Mouse (Mus musculus) left cerebral cortex, adult 9 months (tissue): ENCODE results near the gene Ano10.
"Not testable (repeated sequence)": the region's sequence is repeated elsewhere in the genome, so short reads cannot be mapped to it uniquely, and the experiment has no call there.

Experiments used
- DNase-seq, 2 experiments: peaks; one replicate each; pipeline ENCODE4 v3.0.0; 2022; ENCODE audit warnings: low spot score in 2 of 2

Ano10 gene

DNA sequence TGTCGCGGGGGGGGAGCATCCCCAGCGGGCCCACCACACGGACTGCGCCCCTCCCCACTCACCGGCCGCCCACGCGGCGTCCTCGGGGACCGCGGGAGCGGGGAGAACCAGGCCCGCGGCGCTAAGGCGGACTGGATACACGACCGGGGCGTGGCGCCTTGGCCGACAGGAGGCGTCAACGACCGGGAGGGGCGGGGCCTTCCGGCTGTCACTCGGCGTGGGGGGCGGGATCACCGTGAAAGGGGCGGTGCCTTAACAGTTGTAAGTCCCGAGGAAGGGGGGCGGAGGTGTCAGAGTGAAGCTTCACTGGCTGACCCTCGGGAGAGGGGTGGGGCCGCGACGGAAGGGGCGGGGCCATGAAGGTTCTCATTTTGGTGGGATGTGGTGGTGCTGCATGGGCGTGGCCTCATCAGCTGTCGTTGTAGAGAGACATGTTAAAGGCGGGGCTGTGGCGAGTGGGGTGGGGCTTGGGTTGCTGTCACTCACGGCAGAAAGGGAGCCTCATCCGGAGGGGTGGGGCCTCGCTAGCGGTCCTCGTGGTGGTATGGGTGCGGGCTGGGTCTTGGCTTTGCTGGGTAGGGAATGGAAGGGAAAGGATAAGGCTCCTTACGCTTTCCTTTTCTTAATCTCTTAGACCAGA lies at the start of gene Ano10:
TSS of gene Ano10 (minus strand) at position 182 of the 640 bp plus-strand sequence.
- DNase-seq = peak; percentile 94 to 97

DNA sequence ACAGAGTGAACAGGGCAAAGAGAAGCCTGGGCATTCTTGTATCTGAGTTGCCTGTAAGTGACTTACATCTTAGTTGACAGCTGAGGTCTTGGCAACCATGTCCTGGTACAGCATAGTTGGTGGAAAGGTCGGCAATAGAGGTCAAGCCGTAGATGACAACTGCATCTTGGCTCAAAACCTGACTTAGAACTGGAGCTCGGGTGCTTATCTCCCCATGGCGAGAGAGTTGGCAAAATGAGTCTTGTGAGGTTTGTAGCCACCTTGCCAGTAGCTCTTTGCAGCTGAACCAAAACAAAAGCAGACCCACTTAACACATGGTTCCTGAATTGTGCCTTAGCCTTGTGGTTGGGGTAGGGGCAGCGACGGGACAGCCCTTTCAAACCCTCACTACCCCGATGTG lies 49.2 kb upstream of the Ano10 start:
- DNase-seq = no peak

DNA sequence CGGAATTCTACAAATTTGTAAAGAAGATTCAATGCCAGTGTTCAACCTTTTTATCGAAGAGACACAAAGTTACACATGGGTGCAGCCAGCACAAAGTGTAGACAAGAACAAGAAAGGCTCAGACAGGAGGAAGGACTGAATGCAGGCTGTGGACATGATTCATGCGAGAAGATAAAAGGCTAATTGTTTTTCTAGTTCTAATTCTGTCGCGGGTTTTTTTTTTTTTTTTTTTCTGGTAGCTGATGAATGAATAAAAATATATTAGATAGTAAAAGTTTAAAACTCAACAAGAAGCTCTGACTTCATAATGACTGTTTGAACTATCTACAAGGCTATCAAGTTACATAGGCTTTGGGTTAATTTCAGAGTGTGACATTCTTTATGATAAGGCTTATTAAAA lies 45.7 kb upstream of the Ano10 start:
- no peak for DNase-seq

DNA sequence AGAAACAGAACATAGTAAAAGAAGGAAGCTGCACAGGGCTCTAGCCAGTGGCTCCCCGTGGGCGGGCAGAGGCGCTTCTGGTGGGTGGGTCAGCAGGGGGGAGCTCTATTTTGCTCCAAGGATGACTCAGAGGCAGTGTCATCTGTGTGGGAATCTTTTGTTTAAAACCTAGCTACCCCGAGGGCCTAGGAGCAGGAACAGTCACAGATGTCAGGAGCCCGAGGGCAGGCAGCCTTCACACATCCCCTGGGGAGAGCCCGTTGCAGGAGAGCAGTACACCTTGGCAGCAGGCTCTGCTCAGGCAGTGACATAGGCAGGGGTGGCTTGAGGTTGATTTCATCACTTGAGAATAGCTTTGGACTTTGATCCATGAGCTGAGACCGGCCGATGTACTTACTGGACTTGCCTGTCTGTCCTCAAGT lies 43.3 kb upstream of the Ano10 start:
- no peak for DNase-seq

DNA sequence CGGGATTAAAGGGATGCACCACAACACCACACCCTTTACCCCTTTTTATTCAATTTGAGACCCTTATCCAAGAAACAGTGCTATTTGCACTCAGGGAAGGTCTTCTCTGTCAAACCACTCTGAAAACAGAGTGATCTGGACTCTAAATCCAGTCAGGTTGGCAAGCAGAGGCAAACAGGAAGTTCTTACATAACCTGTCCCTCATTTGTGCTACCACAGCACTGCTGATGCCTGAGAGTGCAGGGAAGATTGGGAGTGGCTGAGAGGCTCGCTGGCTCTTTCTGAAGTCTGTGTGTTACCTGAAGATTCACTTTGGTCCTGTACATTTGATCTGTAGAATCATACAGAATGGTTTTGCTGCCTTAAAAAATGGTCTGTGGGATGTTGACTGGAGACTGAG lies 42.5 kb upstream of the Ano10 start:
- no peak for DNase-seq

DNA sequence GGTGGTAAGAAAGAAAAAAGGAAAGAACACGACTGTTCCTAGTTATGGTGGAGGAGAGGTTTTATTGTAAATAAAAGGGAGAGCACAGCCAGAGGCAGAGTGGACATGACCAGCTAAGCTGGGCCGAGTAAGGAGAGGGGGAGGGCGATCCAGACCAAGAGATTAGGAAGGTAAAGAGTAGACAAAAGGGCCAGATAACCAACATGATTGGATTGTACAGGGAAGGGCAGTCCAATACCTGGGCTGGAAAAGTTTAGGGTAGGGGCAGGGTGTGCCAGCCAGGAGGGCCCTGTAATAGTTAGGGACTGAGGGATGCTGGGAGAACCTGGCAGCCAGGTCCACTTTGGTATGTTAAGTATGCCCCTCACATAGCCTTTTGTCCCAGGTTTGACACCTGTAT lies 34.0 kb upstream of the Ano10 start:
- DNase-seq = no peak

DNA sequence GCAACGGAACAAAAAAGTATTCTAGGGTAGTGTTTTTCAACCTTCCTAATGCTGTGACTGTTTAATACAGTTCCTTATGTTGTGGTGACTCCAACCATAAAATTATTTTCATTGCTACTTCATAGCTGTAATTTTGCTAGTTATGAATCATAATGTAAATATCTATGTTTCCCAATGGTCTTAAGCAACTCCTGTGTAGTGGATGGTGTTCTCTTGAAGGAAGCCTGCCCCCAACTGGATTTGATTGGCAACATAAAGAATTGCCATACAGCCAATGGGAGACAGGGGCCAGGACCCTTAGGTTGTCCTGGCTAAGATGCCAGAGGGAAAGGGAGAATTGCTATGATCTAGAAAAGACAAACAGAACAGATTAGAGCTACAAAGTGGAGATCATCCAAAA lies 31.8 kb upstream of the Ano10 start:
- DNase-seq = no peak

DNA sequence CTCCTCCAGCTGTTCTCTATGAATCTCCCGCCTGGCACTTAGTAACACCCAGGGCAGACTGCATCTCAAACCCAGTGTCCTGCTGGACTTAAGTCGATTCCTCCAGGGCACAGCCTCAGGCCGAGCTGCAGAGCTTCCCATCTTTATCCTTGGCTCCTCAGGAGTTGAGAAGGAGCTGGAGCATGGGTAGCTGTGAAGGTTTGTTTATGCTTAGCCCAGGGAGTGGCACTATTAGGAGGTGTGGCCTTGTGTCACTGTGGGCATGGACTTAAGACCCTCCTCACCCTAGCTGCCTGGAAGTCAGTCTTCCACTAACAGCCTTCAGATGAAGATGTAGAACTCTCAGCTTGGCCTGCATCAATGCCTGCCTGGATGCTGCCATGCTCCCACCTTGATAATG lies 28.1 kb upstream of the Ano10 start:
- no peak for DNase-seq

DNA sequence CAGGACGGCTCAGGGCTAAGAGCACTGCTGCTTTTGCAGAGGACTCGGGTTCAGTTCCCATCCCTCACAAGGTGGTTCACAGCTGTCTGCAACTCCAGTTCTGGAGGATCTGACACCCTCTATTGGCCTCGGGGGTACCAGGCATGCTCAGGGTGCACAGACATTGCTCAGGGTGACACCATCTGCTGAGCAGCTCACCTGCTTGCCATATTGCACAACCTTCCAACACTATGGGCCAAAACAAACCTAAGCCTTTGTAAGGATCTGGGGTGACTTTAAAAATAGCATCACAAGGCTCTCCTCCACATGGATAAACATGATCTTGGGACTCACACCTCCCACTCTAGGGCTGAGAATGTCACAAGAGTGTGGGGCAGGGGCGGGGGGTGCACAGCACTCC lies 26.4 kb upstream of the Ano10 start:
- DNase-seq = no peak

DNA sequence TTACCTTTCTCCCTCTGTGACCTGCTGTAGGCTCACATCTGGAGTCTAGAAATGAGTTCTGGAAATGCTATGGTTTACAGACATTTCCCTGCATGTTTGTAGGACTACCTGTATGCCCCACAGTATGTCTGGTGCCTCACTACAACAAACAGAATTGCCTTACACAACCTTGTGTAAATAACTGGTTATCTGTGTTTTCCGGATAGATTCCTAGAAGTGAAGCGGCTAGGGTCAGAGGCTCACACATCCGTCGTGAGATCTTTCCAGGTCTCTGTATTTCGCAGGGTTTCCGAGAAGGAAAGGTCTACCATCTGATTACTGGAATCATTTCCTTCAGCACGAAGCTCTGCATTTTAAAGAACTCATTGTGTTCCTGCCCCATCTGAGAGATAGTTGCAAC lies 22.3 kb upstream of the Ano10 start:
- no peak for DNase-seq

DNA sequence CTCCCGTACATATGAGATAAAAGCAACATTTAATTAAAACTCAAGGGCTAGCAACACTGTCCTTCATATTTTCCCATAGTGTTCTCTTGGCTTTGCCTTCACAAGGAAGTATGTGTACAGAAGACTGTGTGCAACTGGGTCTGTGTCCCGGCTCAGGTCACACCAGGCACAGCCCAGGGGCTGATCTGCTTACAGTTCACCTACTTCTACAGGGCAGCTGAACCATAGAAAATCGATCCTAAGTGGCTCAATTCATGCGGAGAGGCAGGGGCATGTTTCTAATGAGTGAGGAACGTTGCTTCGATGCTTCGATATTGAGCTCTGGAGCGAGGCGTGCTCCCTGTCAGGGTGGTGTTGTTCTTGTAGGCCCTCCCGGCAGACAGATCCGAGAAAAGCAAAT lies 21.3 kb upstream of the Ano10 start:
- DNase-seq = no peak

DNA sequence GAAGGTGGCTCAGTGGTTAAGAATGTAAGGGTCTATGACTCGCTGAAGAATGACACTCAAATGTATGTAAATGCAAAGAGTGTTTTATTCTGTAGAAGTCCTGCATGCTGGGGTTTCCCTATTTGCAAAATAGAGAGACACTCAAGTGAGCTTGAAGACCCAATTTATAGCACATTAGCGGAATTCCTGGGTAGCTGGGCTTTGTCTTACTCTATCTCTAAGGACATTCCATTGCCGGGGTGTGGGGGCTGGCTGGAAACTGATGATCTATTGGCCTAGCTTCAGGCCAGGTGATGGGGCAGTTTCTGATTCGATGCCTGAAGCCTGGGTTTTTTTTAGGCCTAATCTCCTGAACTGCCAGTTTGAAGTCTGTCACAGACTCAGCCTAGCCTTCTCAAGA lies 20.7 kb upstream of the Ano10 start:
- DNase-seq = no peak

DNA sequence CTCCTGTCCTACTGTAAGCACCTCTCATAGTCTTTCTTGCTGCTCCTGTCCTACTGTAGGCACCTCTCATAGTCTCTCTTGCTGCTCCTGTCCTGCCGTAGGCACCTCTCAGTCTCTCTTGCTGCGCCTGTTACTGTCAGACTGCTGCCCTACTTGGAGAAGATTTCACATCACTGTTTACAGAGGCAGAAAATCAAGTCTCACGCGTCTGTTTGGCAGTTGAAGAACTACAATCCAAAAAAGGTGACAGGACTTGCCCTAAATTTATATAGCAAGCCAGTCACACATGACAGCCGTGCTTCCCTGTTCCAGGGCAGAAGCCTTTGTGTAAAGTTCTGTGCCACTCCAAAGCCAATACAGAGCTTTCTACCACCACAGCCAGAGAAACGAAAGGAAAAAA lies 20.2 kb upstream of the Ano10 start:
- no peak for DNase-seq

DNA sequence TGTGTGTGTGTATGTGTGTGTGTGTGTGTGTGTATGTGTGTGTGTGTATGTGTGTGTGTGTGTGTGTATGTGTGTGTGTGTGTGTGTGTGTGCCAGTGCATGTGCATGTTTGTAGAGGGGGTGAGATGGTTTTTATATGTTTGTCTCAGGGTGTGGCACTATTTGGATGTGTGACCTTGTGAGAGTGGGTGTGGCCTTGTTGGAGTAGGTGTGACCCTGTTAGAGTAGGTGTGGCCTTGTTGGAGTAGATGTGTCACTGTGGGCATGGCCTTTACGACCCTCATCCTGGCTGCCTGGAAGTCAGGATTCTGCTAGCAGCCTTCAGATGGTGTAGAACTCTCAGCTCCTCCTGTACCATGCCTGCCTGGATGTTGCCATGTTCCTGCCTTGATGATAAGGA lies 18.9 kb upstream of the Ano10 start:
- DNase-seq = not testable (repeated sequence)

DNA sequence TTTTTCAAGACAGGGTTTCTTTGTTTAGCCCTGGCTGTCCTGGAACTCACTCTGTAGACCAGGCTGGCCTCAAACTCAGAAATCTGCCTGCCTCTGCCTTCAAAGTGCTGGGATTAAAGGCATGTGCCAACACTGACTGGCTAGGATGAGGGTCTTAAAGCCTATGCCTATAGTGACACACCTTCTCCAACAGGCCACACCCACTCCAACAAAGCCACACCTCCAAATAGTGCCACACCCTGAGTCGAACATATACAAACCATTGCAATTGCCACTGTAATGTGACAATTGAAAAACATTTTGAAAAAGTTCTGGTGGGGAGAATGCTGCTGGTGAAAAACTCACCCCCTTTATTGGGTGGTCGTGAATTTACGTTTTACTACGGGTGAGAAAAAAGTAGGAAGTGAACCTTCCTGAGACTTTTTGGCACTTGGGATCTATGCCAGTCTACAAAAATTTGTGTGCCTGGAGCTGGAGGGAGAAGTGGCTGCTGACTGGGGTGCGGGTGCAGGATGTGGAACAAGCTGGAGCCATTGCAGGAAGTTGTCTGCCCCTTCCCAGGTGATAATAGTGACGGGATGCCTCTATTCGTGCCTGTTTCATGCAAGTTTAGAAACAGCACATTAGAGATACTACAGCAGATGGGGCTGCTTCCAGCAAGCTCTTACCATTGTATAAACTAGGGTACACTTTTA lies 18.2 kb upstream of the Ano10 start:
- DNase-seq = no peak

DNA sequence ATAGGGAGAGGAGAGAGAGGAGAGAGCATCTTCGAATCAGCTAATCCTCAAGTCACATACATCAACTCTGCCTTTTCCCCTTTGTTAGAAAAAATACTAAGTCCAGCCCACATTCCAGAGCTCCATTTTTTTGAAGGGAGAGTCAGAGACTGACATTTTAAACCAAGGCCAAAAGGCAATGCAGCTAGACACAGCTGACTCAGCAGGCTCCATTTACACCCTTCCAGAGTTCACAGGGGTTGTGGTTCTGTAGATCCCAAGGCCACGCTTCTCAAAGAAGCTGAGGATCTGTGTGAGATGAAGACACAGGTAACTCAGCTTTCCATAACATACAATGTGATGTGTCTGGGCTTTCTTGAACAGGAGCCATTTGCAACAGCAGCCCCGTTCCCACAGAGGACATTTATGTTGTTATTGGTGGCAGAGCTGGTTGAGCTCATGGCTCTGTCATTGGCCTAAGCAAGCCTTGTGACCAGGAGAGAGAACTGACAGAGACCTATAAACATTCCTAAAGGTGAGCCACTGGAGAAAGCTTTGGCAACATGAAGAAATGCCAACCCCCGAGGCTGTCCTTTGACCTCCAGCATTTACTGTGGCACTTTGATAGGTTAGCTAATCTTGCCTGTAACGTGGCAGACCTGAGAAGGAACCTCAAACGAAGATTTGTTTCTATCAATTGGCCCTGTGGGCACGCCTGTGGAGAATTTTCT lies 17.0 kb upstream of the Ano10 start:
- DNase-seq = no peak

DNA sequence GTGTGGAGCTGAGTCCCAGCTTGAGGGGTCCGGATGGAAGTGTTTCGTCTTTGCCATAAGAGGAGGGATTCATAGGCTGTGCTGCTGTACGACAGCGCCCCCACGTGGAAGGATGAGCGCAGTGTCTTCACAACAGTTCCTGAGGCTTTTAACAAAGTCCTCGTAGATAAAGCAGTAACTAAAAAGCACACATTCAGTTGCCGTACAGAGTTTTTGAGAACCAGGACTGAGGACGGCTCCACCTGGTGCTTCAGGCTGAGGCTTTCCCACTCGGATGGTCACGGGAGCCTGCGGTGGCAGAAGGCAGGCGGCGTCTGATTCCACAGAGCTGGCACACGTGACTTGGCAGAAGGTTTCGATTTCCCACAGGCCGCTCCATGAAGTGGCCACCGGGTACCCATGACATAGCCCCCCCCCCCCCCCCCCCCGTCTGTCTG lies 16.4 kb upstream of the Ano10 start:
- peak; percentile 62 to 92 for DNase-seq

DNA sequence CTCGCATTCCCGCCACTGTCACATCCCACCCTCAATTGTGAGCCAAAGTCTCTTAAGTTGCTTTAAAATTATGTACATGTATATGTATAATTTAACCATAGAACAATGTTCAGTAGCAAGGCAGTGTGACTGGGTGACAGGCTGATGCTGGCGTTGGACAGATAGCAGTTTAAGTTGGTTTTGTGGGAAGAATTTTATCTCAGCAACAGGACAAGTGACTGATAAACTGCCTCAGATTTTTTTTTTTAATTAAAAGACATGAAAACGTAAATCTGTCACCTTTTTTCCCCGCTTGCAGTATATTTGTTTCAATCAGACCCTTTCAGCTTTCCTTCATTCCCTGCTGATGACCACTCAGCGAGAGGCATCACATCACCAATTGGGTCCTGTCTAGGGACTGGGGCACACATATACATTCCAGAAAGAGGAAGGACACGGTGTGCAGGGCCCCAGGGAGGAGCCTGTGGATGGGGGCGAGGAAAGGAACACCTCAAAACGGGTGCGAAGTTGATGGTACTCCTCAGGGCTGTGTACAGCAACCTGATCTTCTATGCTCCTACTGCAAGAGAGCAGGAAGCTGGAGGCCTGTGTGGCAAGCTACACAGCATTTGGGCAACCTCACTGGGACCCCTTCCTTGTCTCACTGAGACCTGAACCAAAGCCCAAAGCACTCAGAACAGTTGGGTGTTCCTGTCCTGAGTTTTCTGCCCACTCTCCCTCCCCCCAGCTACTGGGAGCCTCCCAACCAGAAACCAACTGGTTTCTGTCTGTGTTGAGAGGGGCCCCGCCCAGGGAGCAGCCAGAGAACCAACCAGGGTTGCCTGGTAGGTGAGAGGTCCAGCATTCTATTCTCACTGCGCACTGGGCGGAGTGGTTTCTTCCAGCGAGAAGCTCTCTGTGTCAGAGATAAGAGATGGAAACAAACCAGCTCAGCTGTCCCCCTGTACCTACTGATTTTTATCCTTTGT lies 15.1 kb upstream of the Ano10 start:
- no peak for DNase-seq

DNA sequence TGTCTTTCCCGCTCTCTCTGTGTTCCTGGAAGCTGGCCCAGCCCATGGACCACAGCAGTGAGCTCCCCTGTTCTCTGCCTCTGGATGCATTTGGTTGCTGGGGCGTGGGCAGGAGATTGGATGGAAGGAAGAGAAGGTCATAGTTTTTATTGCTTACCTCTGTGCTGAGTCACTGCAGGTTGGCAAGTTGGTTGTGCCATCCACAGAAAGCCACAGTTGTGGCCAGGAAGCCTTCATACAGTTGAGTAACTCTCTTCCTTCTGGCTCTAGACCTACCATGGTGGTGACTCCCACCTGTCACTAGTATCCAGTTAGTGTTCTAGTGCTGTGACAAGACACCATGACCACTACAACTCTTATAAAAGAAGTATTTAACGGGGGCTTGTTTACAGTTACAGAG lies 11.1 kb upstream of the Ano10 start:
- DNase-seq = no peak

DNA sequence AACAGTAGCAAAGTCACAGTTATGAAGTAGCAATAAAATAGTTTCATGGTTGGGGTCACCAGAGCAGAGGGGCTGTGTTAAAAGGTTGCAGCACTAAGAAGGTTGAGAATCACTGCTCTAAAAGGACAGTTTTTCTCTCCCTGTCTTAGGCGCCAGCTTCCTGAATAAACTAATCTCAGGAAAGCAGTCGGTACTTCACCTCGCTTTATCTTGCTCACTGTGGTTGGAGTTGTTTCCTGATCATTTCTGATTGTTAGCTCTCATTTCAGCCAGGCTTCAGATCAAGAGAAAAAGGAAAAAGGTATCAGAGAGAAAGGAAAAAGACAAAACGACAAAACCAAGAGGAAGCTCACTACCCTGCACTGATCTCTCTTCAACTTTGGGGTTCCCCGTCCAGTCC lies 1.9 kb upstream of the Ano10 start:
- DNase-seq = no peak

DNA sequence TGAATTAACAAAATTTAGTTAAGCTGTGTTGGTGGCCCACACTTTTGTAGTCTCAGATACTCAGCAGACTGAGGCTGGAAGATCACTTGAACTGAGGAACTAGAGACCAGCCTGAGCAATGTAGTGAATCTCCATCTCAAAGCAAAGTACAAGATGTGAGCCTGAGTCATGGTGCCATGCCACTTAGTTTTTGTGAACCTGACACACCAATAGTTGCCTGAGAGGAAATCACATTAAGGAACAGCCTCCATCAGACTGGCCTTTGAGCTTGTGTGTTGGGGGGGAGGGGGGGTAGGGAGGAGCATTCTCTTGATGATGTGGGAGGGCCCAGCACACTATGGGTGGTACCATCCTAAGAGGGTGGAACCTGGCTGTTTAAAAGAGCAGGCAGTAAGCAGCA lies 1.2 kb upstream of the Ano10 start:
- no peak for DNase-seq

DNA sequence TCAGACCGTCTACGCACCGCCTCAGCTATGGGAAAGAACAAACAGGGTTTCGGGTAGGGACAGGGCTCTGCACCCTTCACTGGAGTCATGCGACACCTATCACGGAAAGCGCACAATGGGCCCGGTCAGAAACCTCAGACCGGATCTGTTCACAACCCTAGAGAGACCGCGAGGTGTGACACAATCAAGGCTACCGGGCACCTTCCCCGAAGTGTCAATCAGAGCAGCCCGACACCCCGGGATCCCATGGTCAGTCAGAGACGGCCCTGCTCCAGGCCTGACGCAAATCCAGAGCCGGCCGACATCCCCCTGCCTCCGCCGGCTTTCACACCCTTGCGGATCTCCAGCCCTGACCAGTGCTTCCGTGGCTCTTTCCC lies 370 bp downstream of the Ano10 start:
- no peak for DNase-seq
